Mouse (Mus musculus): ENCODE measurements at regions not wholly inside any gene's neighbourhood (a gene's known extent, or its start where the extent isn't known, plus 50 kb on each side); places are given as distances from the start of the nearest gene placed in this dataset.
A peak's percentile ranks its signal among the peaks of the same experiment; 100 is the strongest.

GRCm38 (mm10) chr4:137158201-137158600 lies 109.6 kb upstream of the Zbtb40 start:
- DNase-seq, result no peak

- DNase-seq, result no peak
Observed at GRCm38 (mm10) chr4:137156441-137157105, 108.0 kb upstream of the Zbtb40 start.

DNA sequence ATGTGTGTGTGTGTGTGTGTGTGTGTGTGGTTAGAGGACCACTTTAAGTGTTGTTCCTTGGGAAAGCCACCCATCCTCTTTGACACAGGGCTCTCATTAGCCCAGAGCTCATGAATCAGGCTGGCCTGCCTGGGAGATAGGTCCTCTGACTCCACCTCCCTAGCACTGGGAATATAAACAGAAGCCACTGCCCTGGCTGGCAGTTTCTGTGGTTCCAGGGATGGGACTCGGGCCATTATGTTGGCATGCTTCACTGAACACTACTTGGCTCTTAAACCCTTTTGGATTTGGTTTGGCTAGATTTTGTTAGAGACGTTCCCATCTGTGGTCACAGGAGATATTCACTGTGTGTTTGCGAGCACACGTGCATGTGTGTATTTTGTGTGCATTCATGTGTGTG lies 100.2 kb upstream of the Zbtb40 start:
- no peak for DNase-seq

- no peak for DNase-seq
Observed at GRCm38 (mm10) chr4:137147795-137148194, 99.2 kb upstream of the Zbtb40 start.

- no peak for DNase-seq
Observed at GRCm38 (mm10) chr4:137146326-137146725, 97.7 kb upstream of the Zbtb40 start.

- DNase-seq, result no peak
Observed at GRCm38 (mm10) chr4:137142316-137142715, 93.7 kb upstream of the Zbtb40 start.

DNA sequence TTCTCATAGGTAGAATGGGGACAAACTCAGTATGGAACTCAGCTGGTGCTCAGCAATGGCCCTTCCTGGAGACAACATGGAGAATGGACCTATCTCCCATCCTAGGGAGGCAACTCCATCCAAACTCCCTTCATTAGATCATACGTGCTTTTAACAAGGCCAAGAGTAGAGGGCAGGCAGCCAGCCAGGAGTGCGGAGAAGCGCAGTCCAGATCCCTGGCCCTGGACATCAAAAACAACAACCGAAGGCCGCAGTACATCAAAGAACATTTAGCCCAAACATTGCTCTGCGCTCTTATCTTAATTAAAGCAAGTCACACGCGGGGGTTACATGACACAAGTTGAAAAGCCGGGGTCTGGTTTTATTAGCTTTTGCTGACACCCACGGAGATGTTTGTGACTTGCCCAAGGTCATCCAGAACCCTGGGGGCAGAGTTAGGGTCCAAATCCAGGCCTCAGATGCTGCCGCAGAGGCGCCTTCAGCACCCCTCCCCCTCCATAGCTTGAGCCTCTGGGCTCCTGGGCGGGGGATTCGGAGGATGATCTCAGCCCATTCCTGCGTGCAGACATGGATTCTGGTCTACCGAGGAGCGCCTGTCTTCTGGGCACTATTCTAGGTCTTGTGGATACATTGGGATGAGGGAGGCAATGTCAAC lies 90.6 kb upstream of the Zbtb40 start:
- DNase-seq, result no peak

GRCm38 (mm10) chr4:137138127-137138526 lies 89.5 kb upstream of the Zbtb40 start:
- DNase-seq, result no peak

GRCm38 (mm10) chr4:137136313-137136712 lies 87.7 kb upstream of the Zbtb40 start:
- DNase-seq, result no peak

DNA sequence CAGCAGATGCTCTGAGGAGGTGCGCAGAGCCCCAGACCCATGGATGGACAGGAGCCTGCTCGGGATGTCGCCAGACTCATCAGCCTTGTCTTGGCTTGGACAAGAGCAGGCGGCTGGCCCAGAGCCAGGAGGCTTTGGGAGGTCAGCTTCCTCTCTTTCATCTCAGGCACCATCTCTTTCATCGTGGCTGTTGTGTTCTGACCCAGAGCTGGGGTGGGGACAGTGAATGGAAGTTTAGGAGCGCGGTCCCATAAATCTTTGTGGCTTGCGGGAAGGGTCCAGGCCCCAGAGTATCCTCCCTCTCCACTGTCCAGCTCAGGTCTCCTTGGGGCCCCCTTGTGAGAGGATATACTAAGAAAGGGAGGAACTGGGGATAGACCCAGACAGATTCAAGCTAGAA lies 87.2 kb upstream of the Zbtb40 start:
- no peak for DNase-seq

DNA sequence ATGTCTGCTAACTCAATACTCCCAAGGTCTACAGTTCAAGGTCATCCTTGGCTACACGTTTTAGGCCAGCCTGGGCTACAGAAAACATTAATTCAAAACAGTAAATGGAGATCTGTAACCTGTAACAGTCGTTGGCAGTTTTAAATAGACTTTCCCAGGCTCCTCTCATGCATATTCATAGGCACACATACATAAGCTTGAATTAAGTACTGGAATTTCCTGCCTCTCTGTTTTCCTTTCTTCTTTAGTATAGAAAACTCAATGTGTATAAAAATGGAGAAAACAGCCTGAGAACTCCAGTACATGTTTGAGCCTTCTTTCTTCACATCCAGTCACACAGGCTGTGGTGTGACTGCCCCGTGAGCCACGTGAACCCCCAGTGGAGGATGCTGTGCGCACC lies 86.0 kb upstream of the Zbtb40 start:
- no peak for DNase-seq

DNA sequence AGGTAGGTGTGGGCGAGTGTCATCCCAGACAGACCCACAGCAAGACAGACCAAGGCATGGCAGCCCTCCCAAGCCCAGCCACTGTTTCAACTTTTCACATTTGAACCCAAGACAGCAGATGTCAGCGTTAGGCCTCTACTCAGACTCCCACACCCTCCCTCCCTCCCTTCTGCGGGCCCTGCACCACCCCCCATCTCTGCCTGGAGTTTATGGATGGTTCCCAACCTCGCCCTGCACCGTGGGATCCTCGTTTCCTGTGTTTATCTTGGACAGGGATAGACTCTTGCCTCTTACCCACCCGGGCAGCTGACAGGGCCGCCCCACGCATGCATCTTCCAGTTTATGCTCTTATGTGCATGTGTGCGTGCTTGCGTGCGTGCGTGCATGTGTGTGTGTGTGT lies 85.2 kb upstream of the Zbtb40 start:
- no peak for DNase-seq

DNA sequence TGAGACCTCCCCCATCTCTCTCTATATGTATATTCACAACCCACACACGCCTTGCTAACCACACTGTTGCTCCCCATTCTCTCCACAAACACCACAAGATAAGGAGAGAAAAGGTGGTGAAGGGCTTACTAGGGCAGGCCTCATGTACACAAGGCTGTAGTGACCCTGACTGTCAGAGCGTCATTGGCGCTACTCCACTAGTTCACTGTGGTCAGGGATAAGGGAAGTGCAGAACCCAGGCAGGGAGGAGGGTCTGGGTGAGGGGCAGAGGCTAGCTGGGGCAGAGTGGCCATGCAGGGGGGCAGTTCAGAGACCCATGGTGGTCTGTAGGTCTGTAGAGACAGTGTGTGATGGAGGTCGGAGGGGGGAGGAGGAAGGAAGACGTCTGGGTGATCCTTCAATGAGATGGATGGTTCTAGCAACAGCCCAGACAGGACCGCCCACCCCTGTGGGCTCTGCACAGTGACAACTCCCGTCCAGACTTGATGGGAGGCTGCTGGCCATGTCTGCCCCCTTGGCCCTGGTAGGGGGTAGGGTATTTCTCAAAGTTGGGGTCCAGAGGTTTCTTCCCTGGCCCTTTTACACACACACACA lies 82.1 kb upstream of the Zbtb40 start:
- no peak for DNase-seq

DNA sequence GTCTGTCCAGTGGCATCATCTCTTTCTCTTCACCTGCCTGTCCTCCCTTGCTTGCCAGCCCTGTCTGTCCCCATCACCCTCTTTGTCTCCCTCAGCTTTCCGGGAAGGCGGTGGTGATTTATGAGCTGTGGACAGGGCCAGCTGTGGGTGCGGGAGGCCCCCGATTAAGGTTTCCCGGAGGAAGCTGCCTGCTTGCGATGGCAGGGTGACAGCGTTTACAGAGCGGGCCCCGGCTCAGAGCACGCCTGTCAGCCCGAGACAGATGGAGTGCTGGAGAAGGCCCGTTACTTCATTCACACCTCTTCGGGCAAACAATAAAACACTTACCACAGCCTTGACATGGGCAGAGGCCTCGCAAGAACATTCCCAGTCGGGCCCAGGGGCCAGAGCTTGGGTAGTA lies 79.6 kb upstream of the Zbtb40 start:
- no peak for DNase-seq

GRCm38 (mm10) chr4:137121684-137122083 lies 73.1 kb upstream of the Zbtb40 start:
- DNase-seq, result no peak

DNA sequence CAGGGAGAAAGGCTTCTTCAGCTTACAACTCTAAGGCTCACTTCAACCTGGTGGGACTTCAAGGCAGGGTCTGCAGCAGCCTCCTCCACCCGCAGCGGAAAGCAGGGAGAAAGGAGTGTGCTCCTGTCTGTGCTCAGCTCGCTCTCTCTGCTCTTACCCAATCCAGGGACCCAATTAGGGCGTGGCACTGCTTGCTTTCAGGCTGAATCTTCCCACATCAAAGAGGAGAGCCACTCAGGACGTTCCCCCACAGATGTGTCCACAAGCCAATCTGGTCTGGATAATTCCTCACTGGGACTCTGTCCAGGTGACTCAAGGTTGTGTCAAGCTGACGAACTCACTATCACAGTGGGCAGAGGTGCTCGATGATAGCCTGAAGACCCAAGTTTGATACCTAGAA lies 72.0 kb upstream of the Zbtb40 start:
- DNase-seq, result no peak

DNA sequence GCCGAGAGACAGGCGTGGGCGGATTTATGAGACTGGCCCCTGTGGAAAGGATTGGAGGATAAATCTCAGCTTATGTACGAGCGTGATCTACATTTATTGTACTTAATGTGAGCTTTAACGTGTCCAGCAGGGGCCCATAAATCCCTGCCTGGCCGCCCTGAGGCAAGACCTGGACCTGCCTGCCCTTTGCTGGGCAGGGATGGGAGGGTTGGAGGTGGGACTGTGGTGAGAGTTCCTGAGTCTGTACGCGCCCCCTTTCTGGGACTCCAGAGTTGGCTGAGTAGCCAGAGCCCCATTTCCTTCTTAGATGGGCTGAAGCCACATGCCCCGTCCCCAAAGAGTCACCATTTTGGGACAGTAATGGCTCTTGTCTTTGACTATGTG lies 69.7 kb upstream of the Zbtb40 start:
- no peak for DNase-seq

DNA sequence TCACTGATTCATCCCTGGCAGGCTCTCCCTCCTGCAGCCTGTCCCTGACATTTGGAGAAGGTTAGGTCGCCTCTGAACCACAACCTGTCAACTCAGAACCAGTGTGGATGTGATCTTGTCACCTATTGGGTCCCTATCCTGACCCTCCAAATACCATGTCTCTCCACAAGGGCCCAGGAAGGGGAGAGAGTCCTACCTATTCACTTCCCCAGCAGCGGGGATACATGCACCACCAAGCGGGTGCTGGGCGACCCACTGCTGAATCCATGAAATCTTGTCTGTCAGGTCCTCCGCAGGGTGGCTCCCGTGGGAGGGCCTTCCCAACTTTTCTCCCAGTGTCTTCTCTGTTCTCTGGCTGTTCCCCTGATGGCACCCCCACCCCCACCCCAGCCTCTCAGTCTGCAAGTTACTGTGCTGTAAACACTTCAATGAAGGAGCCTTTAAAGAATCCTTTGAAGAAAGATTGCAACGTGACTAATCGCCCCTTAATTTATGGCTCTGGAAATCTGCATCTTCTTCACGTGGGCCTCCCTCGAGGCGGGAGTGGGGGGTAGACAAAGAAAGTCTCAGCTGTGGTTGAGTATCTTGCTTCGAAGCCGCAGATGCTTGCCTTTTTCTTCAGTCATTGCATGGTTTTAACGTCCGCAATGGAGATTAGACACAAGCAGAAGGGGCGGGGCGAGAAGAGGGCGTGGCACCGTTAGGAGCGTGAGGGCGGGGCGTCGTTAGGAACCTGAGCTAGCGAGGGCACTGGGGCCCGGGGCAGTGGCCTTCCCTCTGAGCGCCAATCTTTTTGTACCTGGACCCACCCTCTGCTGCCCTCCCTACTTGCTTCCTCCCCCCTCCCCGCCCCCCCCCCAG lies 69.1 kb upstream of the Zbtb40 start:
- peak; percentile 60 for DNase-seq

DNA sequence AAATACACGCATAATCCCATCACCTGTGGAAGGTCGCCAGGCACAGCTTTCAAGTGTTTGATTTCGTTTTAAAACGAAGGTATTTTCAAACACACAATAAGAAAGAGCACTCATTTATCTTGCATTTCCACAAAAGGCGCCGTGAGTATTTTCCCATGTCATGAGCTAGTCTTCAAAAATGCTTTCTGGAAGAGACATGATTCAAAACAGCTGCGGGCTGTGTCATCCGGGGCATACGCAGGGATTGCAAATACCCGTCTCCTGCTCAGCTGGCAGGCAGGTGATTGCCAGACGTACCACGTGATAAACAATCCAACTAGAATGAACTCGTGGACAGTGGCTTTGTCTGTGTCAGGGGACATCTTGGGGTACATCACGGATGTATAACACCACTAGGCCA lies 66.5 kb upstream of the Zbtb40 start:
- no peak for DNase-seq

GRCm38 (mm10) chr4:137110276-137110675 lies 61.7 kb upstream of the Zbtb40 start:
- no peak for DNase-seq

DNA sequence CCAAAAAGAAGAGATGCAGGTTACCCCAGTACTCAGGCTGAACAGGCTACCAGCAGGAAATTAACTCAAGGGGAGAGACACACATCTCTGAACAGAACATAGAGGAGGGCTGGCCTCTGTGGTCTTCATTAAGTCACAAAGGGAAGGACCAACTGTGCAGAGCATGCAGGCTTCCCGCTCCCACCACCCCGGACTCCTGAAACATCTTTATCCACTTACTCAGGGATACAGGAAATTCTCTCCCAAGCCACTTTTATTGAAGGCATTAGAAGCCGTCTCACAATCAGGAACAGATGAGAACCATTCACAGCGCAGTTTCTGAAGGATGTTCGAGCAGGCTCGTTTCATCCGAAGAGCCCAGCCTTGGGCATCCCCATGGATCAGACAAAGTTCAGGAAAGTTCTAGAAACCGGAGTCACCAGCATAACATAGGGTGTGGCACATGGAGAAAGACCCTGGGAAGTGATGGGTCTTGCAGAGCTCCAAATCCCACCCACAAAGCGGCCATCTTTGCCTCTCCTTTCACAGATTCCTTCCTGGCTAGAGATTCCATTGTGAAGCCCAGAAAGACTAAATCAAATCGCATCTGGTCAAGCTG lies 55.9 kb upstream of the Zbtb40 start:
- DNase-seq, result no peak

GRCm38 (mm10) chr4:137101169-137101568 lies 52.6 kb upstream of the Zbtb40 start:
- DNase-seq, result no peak

GRCm38 (mm10) chr4:137100756-137101155 lies 52.2 kb upstream of the Zbtb40 start:
- no peak for DNase-seq

All from thymus, postnatal 25 days (tissue).